Mouse (Mus musculus) lung, adult 2 months (tissue): ENCODE measurements around the gene Ralgds. TPM values are rescaled to one million over a fixed set of nuclear protein-coding genes. Genes with fewer than 3 reads are reported as not detected.

ENCODE experiments used
- DNase-seq: peaks from one replicate; pipeline ENCODE4 v3.0.0; 2022
- H3K4me1 ChIP-seq: fragments of 200-500 bp; 2 replicates; pipeline ENCODE4 v1.6.1; 2011; ENCODE audit warnings: low read length; ENCODE audit not compliant: control insufficient read depth, insufficient read depth
- H3K4me3 ChIP-seq: fragments of 200-500 bp; replicated peaks from 2 replicates; pipeline ENCODE3; 2011; ENCODE audit warnings: low read depth, mild to moderate bottlenecking, control low read depth, low read length; ENCODE audit errors: extremely low read depth
- CTCF ChIP-seq: fragments of 200-500 bp; IDR thresholded peaks from 2 replicates; pipeline ENCODE4 v1.5.1; 2011; ENCODE audit warnings: mild to moderate bottlenecking, low read length, control low read depth; ENCODE audit not compliant: insufficient read depth
- POLR2A ChIP-seq: fragments of 200-500 bp; IDR thresholded peaks from 2 replicates; pipeline ENCODE4 v1.6.1; 2011; ENCODE audit warnings: low read depth, mild to moderate bottlenecking, control low read depth, low read length, borderline replicate concordance; ENCODE audit errors: extremely low read depth
- WGBS: fragments of 180-500 bp; shearing (Covaris S2); methylation state at CpG from one replicate; pipeline ENCODE4 v1.1.7; 2018; 5-methylcytosine and 5-hydroxymethylcytosine counted together
- polyA plus RNA-seq: library from polyadenylated mRNA; depleted of rRNA; stranded (reverse); fragments of >200 nt; gene quantifications from 2 replicates; pipeline ENCODE4 v1.2.3, GENCODE M21; 2012

Ralgds gene
- polyA plus RNA-seq, 1 experiment: 84.1 TPM

- no peak for DNase-seq
- 64% methylated on average over 7 of the region's 7 CpGs for WGBS
- peaks cover 13% of the 10 kb centered on the region for H3K4me1 ChIP-seq
- no peak for TF ChIP-seq CTCF
- TF ChIP-seq POLR2A: no peak
- no peak overlapping the region for H3K4me3 ChIP-seq
Measured at GRCm38 (mm10) chr2:28530311-28530710, 17.4 kb downstream of the Ralgds start.

- peak overlapping the region; percentile 79 for H3K4me3 ChIP-seq
Measured at GRCm38 (mm10) chr2:28532938-28533771, 20.2 kb downstream of the Ralgds start.

GRCm38 (mm10) chr2:28533901-28534435, 21.0 kb downstream of the Ralgds start:
- TF ChIP-seq CTCF (no peak), POLR2A (no peak)
- Histone ChIP-seq H3K4me3 (peak overlapping the region; percentile 79), H3K4me1 (peaks cover 12% of the 10 kb centered on the region)
- WGBS: 46% methylated on average over 7 of the region's 7 CpGs
- DNase-seq: no peak

More at GRCm38 (mm10) chr2:28532938-28533771, 20.2 kb downstream of the Ralgds start:
- WGBS: 3% methylated on average over 49 of the region's 49 CpGs
- TF ChIP-seq CTCF: no peak
- peak; percentile 44; the same call in 1 of the 2 replicates for TF ChIP-seq POLR2A
- peaks cover 12% of the 10 kb centered on the region for H3K4me1 ChIP-seq
- peak; percentile 91 for DNase-seq

GRCm38 (mm10) chr2:28534436-28535262, 21.7 kb downstream of the Ralgds start:
- Histone ChIP-seq H3K4me1 (peaks cover 18% of the 10 kb centered on the region), H3K4me3 (peak overlapping the region; percentile 79)
- DNase-seq: no peak
- 38% methylated on average over 11 of the region's 11 CpGs for WGBS
- TF ChIP-seq POLR2A (peak; percentile 25; the same call in 1 of the 2 replicates), CTCF (no peak)

- Histone ChIP-seq H3K4me1 (peaks cover 19% of the 10 kb centered on the region), H3K4me3 (no peak overlapping the region)
- TF ChIP-seq CTCF: no peak
- no peak for TF ChIP-seq POLR2A
- 32% methylated on average over 4 of the region's 4 CpGs for WGBS
- DNase-seq: no peak
Measured at GRCm38 (mm10) chr2:28535263-28535540, 22.3 kb downstream of the Ralgds start.

- Histone ChIP-seq H3K4me1 (peaks cover 19% of the 10 kb centered on the region), H3K4me3 (no peak overlapping the region)
- TF ChIP-seq POLR2A (no peak), CTCF (no peak)
- 37% methylated on average over 7 of the region's 7 CpGs for WGBS
- DNase-seq: no peak
Measured at GRCm38 (mm10) chr2:28535650-28536049, 22.7 kb downstream of the Ralgds start.

- H3K4me1 ChIP-seq: peaks cover 19% of the 10 kb centered on the region
- H3K4me3 ChIP-seq: no peak overlapping the region
- DNase-seq: no peak
- 38% methylated on average over 4 of the region's 4 CpGs for WGBS
- TF ChIP-seq CTCF: no peak
Measured at GRCm38 (mm10) chr2:28536166-28536565, 23.2 kb downstream of the Ralgds start.

- Histone ChIP-seq H3K4me1 (peaks cover 19% of the 10 kb centered on the region), H3K4me3 (no peak overlapping the region)
- 64% methylated on average over 11 of the region's 11 CpGs for WGBS
- TF ChIP-seq CTCF (no peak), POLR2A (no peak)
- no peak for DNase-seq
Measured at GRCm38 (mm10) chr2:28536766-28537633, 24.1 kb downstream of the Ralgds start.

- DNase-seq: no peak
- TF ChIP-seq CTCF (no peak), POLR2A (no peak)
- peaks cover 19% of the 10 kb centered on the region for H3K4me1 ChIP-seq
- H3K4me3 ChIP-seq: no peak overlapping the region
- WGBS: 46% methylated on average over 4 of the region's 4 CpGs
Measured at GRCm38 (mm10) chr2:28537634-28537920, 24.7 kb downstream of the Ralgds start.
